ENCODE assay signal across 8 mouse cellular contexts in genomic region chr1:133237670-133238069, GRCm38 (mm10).
DNase-seq lines count a peak whose midpoint lies in the region; ATAC-seq and TF ChIP-seq lines count a peak whose summit lies in the region.

No protein-coding gene starts in this region.

- peaks cover 10% of the 10 kb centered on the region for H3K4me1 ChIP-seq in liver, postnatal 0 days (ENCODE audit: insufficient read depth)
- H3K4me1 ChIP-seq in spleen, adult 2 months (ENCODE audit: control insufficient read depth, insufficient read depth, insufficient read length), result peaks cover 17% of the 10 kb centered on the region; the same call in 1 of the 2 replicates
- no peaks in the 10 kb centered on the region for H3K4me1 ChIP-seq in hindbrain, postnatal 0 days (ENCODE audit: insufficient read depth, low read length)

- 5% methylated on average over 11 of the region's 11 CpGs for WGBS in liver, postnatal 0 days (ENCODE audit: insufficient replicate concordance)
- 3% methylated on average over 11 of the region's 11 CpGs for WGBS in spleen, adult 2 months
- 47% methylated on average over 11 of the region's 11 CpGs for WGBS in hindbrain, postnatal 0 days

- no peak for TF ChIP-seq EP300 in liver, postnatal 0 days (IDR thresholded peaks at IDR 0.05; ENCODE audit: low read depth)

- no peaks in the 10 kb centered on the region for H3K36me3 ChIP-seq in liver, postnatal 0 days (replicated peaks; ENCODE audit: insufficient read depth, low read length)
- no peaks in the 10 kb centered on the region for H3K36me3 ChIP-seq in spleen, adult 2 months (ENCODE audit: control insufficient read depth, insufficient read depth, low read length)
- H3K36me3 ChIP-seq in hindbrain, postnatal 0 days (ENCODE audit: insufficient read depth, low read length), result no peaks in the 10 kb centered on the region

- H3K27ac ChIP-seq in liver, postnatal 0 days (ENCODE audit: low read depth), result no peak overlapping the region
- peak overlapping the region; percentile 56 for H3K27ac ChIP-seq in spleen, adult 2 months (ENCODE audit: insufficient read depth, low read length)
- H3K27ac ChIP-seq in hindbrain, postnatal 0 days, result no peak overlapping the region

- TF ChIP-seq POLR2A in spleen, adult 2 months (IDR thresholded peaks at IDR 0.05; ENCODE audit: low read depth, low read length), result no peak

- 0 out of 2 replicates have a peak overlapping the region, but pooled peaks have one; percentile 15 for H3K4me2 ChIP-seq in liver, postnatal 0 days (ENCODE audit: low read depth, low read length)
- H3K4me2 ChIP-seq in hindbrain, postnatal 0 days (ENCODE audit: low read depth, low read length), result no peak overlapping the region

- no peaks in the 10 kb centered on the region for H3K27me3 ChIP-seq in liver, postnatal 0 days (ENCODE audit: insufficient read depth, low read length)
- no peaks in the 10 kb centered on the region for H3K27me3 ChIP-seq in spleen, adult 2 months (ENCODE audit: control insufficient read depth, insufficient read depth, low read length)
- no peaks in the 10 kb centered on the region for H3K27me3 ChIP-seq in hindbrain, postnatal 0 days (ENCODE audit: insufficient read depth, low read length)

- peak; percentile 45 to 60 for DNase-seq in right cerebral cortex, adult 2 months (ENCODE audit: low spot score in 2 of 2)
- DNase-seq in right cerebral cortex, postnatal 10 days (ENCODE audit: low spot score in 2 of 2), result no peak
- DNase-seq in gastrocnemius, postnatal 25 days, result peak; percentile 69
- peak; percentile 62 to 77 for DNase-seq in kidney, adult 8-10 months
- peak; percentile 44 for DNase-seq in liver, postnatal 0 days
- DNase-seq in spleen, adult 2 months (ENCODE audit: low read depth in 1 of 2, low spot score in 2 of 2), result peak; percentile 29 to 61
- DNase-seq in hindbrain, postnatal 0 days (ENCODE audit: low spot score), result no peak

- no peak overlapping the region for H3K9ac ChIP-seq in liver, postnatal 0 days (replicated peaks)
- no peak overlapping the region for H3K9ac ChIP-seq in hindbrain, postnatal 0 days (replicated peaks; ENCODE audit: low read length)

- no peak overlapping the region for H3K4me3 ChIP-seq in liver, postnatal 0 days (ENCODE audit: low read depth, low read length)
- H3K4me3 ChIP-seq in spleen, adult 2 months (ENCODE audit: extremely low read depth, insufficient read depth, insufficient read length), result peak overlapping the region; percentile 38; the same call in 1 of the 2 replicates
- no peak overlapping the region for H3K4me3 ChIP-seq in hindbrain, postnatal 0 days (ENCODE audit: low read length)

- ATAC-seq in liver, postnatal 0 days, result peak; percentile 49; the same call in 1 of the 2 replicates
- ATAC-seq in erythroblast, adult 5-6 weeks (replicated peaks; ENCODE audit: low FRiP score, poor library complexity, severe bottlenecking), result no peak
- ATAC-seq in hindbrain, postnatal 0 days, result no peak

- no peak for TF ChIP-seq CTCF in liver, postnatal 0 days (IDR thresholded peaks at IDR 0.05; ENCODE audit: low read depth)
- TF ChIP-seq CTCF in spleen, adult 2 months (IDR thresholded peaks at IDR 0.05; ENCODE audit: extremely low read depth, insufficient read depth, insufficient read length, insufficient replicate concordance), result no peak
- no peak for TF ChIP-seq CTCF in hindbrain, postnatal 0 days (IDR thresholded peaks at IDR 0.05; ENCODE audit: low read depth)

- H3K9me3 ChIP-seq in liver, postnatal 0 days (ENCODE audit: low read length), result no peaks in the 10 kb centered on the region
- H3K9me3 ChIP-seq in hindbrain, postnatal 0 days (ENCODE audit: low read length), result no peaks in the 10 kb centered on the region

Comparison
In these comparisons a context has a peak if more than half of its experiments do, and no peak if none do; other contexts are left out.
1. DNase-seq: peak in right cerebral cortex, adult 2 months (2 of 2), gastrocnemius, postnatal 25 days (single experiment), kidney, adult 8-10 months (2 of 2), liver, postnatal 0 days (single experiment) and spleen, adult 2 months (2 of 2); none in right cerebral cortex, postnatal 10 days (0 of 2) and hindbrain, postnatal 0 days (single experiment).